Mouse (Mus musculus) cerebellum, adult 9-10 months (tissue): ENCODE results near the gene Usp53.
"Not testable (repeated sequence)": the region's sequence is repeated elsewhere in the genome, so short reads cannot be mapped to it uniquely, and the experiment has no call there.

Experiments used
- DNase-seq: peaks from one replicate; pipeline ENCODE4 v3.0.0; 2022

The Usp53 gene

GRCm38 (mm10) chr3:122939215-122939614 is 45.1 kb downstream of the Usp53 start:
- peak; percentile 22 for DNase-seq

GRCm38 (mm10) chr3:122937176-122937575 is 47.1 kb downstream of the Usp53 start:
- DNase-seq = not testable (repeated sequence)

DNA sequence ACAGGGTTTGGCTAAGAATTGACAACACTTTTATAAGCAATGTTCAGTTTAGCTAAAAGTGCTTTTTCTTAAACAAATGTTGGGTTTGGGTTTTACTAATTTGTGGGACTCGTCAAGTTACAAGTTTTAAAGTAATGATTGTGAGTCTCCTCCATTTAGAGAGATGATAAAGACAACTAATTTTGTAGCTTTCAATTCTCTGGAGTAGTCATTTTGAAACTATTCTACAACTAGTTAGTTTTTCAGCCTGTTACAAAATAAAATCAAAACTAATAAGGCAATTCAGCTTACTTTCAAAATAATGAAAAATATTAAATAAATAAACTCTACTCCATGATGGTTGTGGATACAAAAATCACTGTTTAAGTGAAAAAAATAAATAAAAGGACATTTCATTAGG is 51.8 kb downstream of the Usp53 start:
- DNase-seq = no peak

- DNase-seq = peak; percentile 20
These were observed 54.6 kb downstream of the Usp53 start for GRCm38 (mm10) chr3:122929723-122930122.

GRCm38 (mm10) chr3:122924009-122924914 is 60.0 kb downstream of the Usp53 start, which contains the start of gene 1810037I17Rik:
TSS of gene 1810037I17Rik (plus strand) at chr3:122924203.
- peak; percentile 95 for DNase-seq

- peak; percentile 24 for DNase-seq
These were observed 61.2 kb downstream of the Usp53 start for GRCm38 (mm10) chr3:122923147-122923546.

DNA sequence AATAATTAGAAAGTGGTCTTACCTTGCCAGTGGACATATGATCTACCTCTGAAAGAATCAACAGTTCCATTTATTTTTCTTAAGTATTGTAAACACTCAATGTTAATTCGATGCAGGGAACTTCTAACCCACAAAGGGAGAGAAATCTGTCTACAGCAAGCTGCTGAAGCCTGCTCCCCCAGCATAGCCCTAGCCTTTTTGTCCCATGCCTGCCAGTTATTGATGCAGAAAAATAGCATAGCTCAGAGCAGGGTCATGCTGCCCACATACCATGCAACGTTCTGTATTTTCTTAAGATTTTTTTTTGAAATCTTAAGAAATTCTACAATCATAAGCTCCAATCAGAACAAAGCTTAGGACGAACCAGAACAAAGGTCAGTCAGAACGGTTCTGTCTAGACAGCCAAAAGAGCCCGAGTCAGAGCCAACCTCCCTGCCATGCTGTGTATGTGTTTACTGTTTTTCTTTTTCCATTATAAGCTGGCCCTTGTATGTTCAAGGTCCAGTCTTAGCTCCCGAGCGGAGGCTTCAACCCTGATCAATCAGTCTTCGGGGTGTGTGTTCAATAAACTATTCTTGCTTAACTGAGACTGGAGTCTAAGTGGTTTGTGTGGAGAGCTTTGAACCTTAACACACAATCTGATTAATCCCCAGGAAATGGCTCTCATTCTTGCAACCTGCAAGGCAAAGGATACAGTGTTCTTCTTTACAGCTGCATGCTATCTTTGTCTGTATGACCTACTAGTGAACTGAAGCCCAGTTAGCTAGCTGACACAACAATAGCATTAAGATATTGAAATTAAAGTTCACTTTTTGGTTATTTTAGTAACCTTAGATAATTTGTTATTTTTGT is 62.4 kb downstream of the Usp53 start:
- DNase-seq = no peak

DNA sequence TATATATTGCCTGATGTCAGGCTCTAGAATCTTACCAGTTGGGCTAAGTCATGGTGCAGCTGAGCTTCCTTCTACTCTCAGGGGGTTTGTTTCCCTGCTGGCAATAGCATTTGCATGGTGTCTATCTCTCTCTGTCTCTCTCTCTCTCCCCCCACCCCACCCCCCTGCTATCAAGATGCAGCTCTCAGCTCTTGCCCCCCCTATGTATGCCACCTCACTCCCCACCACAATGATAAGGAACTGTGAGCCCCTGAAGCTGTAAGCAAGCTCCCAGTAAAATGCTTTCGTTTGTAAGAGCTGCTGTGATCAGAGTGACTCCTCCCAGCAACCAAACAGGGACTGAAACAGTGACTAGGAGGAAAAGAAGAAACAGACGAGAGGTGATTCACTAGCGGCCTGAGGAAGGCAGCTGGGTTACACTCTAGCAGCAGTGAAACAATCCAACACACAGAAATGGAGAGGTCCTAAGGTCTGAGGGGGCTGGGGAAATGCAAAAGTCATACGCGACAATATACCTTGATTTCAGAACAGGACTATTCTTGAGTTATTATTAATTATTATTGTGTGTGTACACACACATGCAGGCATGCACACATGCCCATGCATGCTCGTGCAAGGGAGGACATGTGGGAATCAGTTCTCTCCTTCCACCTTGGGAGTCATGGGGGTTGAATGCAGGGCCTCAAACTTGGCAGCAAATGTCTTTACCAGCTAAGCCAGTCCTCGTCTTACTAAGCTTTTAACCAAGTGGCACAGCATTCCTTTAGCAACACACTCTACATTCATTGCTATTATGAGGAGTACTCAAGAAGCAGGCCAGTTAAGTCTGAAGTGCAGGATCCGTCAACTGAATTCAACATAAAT is 63.5 kb downstream of the Usp53 start:
- DNase-seq = no peak

DNA sequence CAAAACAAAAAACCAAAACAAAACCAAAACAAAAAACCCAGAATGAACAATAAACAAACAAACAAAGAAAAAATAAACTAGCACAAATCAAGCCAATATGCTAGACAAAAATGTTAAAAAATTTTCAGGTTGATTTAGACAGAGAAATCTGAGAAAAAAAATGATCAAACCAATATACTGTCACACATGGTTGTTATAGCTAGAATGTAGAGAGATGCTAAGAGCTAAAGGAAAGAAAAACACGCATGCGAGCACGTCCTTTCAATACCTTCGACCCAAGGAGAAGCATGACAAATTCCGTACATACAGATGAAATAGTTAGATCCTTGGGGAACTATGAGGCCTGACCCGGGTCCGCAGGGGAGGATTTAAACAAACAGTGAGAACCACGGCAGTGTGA is 65.0 kb downstream of the Usp53 start, which contains the start of gene Gm10959:
TSS of gene Gm10959 (minus strand) at position 101 of the 400 bp plus-strand sequence.
- DNase-seq = no peak

- DNase-seq = no peak
These were observed 65.6 kb downstream of the Usp53 start for GRCm38 (mm10) chr3:122918672-122919071.

- DNase-seq = no peak
These were observed 68.1 kb downstream of the Usp53 start for GRCm38 (mm10) chr3:122916191-122916680.

DNA sequence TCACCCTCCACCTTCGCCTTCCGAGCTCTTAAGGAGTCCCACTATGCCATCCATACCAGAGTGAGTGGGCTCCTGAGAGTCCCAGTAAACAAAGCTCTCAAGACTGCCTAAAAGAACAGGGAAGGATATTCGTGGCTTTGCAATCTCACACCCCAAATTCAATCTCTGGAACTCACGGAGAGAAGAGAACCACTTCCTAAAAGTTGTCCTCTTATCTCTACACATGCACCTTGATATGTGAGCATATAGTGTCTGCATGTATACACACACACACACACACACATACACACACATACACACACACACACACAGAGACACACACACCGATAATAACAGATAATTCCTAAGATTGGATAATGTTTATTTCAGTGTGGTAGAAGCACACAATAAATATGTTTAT is 68.8 kb downstream of the Usp53 start:
- DNase-seq = no peak

GRCm38 (mm10) chr3:122907841-122908240 is 76.5 kb downstream of the Usp53 start:
- no peak for DNase-seq

GRCm38 (mm10) chr3:122903746-122904433 is 80.4 kb downstream of the Usp53 start:
- no peak for DNase-seq

- no peak for DNase-seq
These were observed 86.1 kb downstream of the Usp53 start for GRCm38 (mm10) chr3:122898254-122898653.

DNA sequence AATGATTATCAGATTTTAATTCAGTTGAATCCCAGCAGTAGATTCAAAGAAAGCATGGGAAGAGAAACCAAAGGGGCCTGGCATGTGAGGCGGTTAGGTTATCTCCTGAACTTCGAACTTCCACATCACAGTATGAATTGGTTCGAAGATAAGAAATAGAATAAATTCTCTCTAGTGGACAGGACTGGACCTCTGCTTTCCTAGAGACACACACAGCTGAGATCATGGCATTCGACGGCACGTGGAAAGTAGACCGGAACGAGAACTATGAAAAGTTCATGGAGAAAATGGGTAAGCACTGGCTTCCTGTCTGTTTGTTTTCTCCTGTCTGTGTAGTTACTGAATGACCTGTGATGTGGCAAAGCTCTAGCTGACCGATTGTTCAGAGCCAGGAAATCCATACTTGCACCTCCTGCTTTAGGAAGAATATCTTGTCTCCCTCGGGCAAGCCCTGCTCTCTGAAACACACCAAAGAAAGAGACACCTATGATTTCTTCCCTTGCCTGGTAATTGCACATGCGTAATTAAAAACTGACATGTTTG is 89.0 kb downstream of the Usp53 start:
- DNase-seq = no peak

DNA sequence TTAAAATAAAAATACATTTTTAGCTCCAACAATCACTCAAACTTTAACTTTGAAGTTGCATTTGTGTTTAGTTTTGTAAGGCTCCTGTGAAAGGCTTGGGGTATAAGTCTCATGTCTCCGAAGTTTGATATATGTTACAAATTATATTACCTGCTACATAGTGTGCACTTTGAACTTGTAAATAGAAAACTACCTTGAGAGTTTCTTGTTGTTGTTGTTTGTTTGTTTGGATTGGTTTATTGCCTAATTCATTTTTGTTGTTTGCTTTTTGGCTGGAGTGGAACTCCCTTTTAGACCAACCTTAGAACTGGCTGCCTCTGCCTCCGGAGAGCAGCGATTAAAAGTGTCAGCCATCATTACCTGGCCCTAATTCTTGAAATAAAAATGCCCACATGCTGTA is 89.5 kb downstream of the Usp53 start, which contains the start of gene Fabp2:
TSS of gene Fabp2 (plus strand) at position 301 of the 400 bp plus-strand sequence.
- no peak for DNase-seq

DNA sequence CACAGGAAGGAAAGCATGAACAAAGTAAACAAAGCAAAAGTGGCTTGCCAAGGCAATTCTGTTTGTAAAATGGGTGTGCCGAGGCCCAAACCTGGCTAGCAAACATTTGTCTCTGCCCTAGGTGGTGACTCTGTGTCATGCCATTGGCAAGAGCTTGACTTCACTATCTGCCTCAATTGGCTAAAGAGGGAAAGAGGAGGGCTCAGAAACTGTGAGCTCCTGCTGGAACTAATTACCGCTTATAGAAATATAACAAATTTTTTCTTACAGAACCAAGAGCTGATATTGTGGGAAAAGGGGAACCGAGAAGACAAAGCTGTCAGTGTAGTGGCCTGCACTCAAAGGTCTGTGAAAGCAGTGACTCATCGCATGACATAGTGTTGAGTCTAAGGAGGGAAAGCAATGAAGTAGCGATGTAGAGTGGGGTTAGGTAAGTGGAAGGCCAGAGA is 95.9 kb downstream of the Usp53 start:
- DNase-seq = no peak

GRCm38 (mm10) chr3:122887505-122888301 is 96.6 kb downstream of the Usp53 start:
- DNase-seq = no peak
